Mouse (Mus musculus) kidney, postnatal 0 days (tissue): ENCODE results near the gene S1pr4. TPM values are rescaled to one million over a fixed set of nuclear protein-coding genes. Genes with fewer than 3 reads are reported as not detected.

ENCODE experiments used
- ATAC-seq: fragments of 200-750 bp; cut with Nextera tagmentation; replicated peaks from 2 replicates; pipeline ENCODE4 v1.8.0; 2017; ENCODE audit warnings: low read depth, moderate number of reproducible peaks, moderate TSS enrichment, moderate library complexity; ENCODE audit not compliant: low FRiP score
- DNase-seq: peaks from one replicate; pipeline ENCODE4 v3.0.0-alpha.2; 2016; ENCODE audit warnings: low spot score
- H3K27ac ChIP-seq: fragments of 300-500 bp; sonication (generic); 2 replicates; pipeline ENCODE4 v1.5.1; 2014; ENCODE audit warnings: mild to moderate bottlenecking
- H3K27me3 ChIP-seq: fragments of 300-500 bp; sonication (generic); 2 replicates; pipeline ENCODE4 v1.6.1; 2014; ENCODE audit warnings: low read length, mixed read lengths; ENCODE audit not compliant: insufficient read depth
- H3K36me3 ChIP-seq: fragments of 300-500 bp; sonication (generic); 2 replicates; pipeline ENCODE4 v1.6.1; 2014; ENCODE audit warnings: low read length, mixed read lengths; ENCODE audit not compliant: insufficient read depth
- H3K4me1 ChIP-seq: fragments of 300-500 bp; sonication (generic); replicated peaks from 2 replicates; pipeline ENCODE4 v1.6.1; 2014; ENCODE audit warnings: antibody characterized with exemption, low read length, mixed read lengths; ENCODE audit not compliant: insufficient read depth
- H3K4me2 ChIP-seq: fragments of 300-500 bp; sonication (generic); 2 replicates; pipeline ENCODE4 v1.6.1; 2014; ENCODE audit warnings: mild to moderate bottlenecking, low read length, moderate library complexity, mixed read lengths
- H3K4me3 ChIP-seq: fragments of 300-500 bp; sonication (generic); replicated peaks from 2 replicates; pipeline ENCODE4 v1.5.1; 2014; ENCODE audit warnings: low read depth, low read length
- H3K9ac ChIP-seq: fragments of 300-500 bp; sonication (generic); 2 replicates; pipeline ENCODE4 v1.6.1; 2014; ENCODE audit warnings: low read depth, low read length
- H3K9me3 ChIP-seq: fragments of 300-500 bp; sonication (generic); replicated peaks from 2 replicates; pipeline ENCODE4 v1.6.1; 2016; ENCODE audit warnings: low read length, inconsistent platforms, mixed read lengths
- CTCF ChIP-seq: IDR thresholded peaks from 2 replicates; pipeline ENCODE4 v1.5.1; 2016; ENCODE audit warnings: antibody characterized with exemption, low read depth, mild to moderate bottlenecking, moderate library complexity
- WGBS: fragments of 180-500 bp; shearing (Covaris S2); extraction: QIAGEN DNeasy Blood & Tissue Kit; methylation state at CpG from one replicate; pipeline ENCODE4 v1.1.7; 2014; 5-methylcytosine and 5-hydroxymethylcytosine counted together
- polyA plus RNA-seq: library from polyadenylated mRNA; unstranded; fragments of >200 nt; fragmentation: Nextera tagmentation; extraction: Ambion mirVana; gene quantifications from 2 replicates; pipeline ENCODE4 v1.2.1, GENCODE M21; 2015

The S1pr4 gene
- polyA plus RNA-seq, 1 experiment from 2014 or later: 1.7 TPM

GRCm38 (mm10) chr10:81510246-81510810, 10.4 kb upstream of the S1pr4 start:
- no peak overlapping the region for H3K27ac ChIP-seq
- no peak for ATAC-seq

GRCm38 (mm10) chr10:81507691-81508489, 8.0 kb upstream of the S1pr4 start:
- Histone ChIP-seq H3K9me3 (no peaks in the 10 kb centered on the region), H3K27me3 (no peaks in the 10 kb centered on the region), H3K9ac (no peak overlapping the region), H3K4me3 (no peak overlapping the region), H3K4me1 (no peaks in the 10 kb centered on the region), H3K27ac (no peak overlapping the region), H3K36me3 (no peaks in the 10 kb centered on the region), H3K4me2 (no peak overlapping the region)
- 73% methylated on average over 13 of the region's 13 CpGs for WGBS
- DNase-seq (no peak), ATAC-seq (no peak)
- TF ChIP-seq CTCF: no peak

More at GRCm38 (mm10) chr10:81510246-81510810, 10.4 kb upstream of the S1pr4 start:
- Histone ChIP-seq H3K4me1 (no peaks in the 10 kb centered on the region), H3K9me3 (no peaks in the 10 kb centered on the region), H3K4me2 (no peak overlapping the region), H3K27me3 (no peaks in the 10 kb centered on the region), H3K36me3 (no peaks in the 10 kb centered on the region), H3K9ac (no peak overlapping the region), H3K4me3 (no peak overlapping the region)
- no peak for DNase-seq
- WGBS: 76% methylated on average over 14 of the region's 14 CpGs
- no peak for TF ChIP-seq CTCF

- Histone ChIP-seq H3K9ac (no peak overlapping the region), H3K4me3 (no peak overlapping the region), H3K36me3 (no peaks in the 10 kb centered on the region), H3K4me2 (no peak overlapping the region), H3K27ac (no peak overlapping the region), H3K9me3 (no peaks in the 10 kb centered on the region), H3K27me3 (no peaks in the 10 kb centered on the region), H3K4me1 (no peaks in the 10 kb centered on the region)
- DNase-seq (no peak), ATAC-seq (no peak)
- 23% methylated on average over 6 of the region's 6 CpGs for WGBS
- no peak for TF ChIP-seq CTCF
These were observed 7.2 kb upstream of the S1pr4 start for GRCm38 (mm10) chr10:81507095-81507494.

- DNase-seq (no peak), ATAC-seq (no peak)
- no peaks in the 10 kb centered on the region for H3K4me1 ChIP-seq
- no peak overlapping the region for H3K9ac ChIP-seq
- no peaks in the 10 kb centered on the region for H3K27me3 ChIP-seq
- TF ChIP-seq CTCF: no peak
- H3K27ac ChIP-seq: no peak overlapping the region
- H3K4me3 ChIP-seq: no peak overlapping the region
- no peak overlapping the region for H3K4me2 ChIP-seq
- H3K9me3 ChIP-seq: no peaks in the 10 kb centered on the region
- no peaks in the 10 kb centered on the region for H3K36me3 ChIP-seq
- 73% methylated on average over 14 of the region's 15 CpGs for WGBS
These were observed 5.2 kb upstream of the S1pr4 start for GRCm38 (mm10) chr10:81505016-81505664.

GRCm38 (mm10) chr10:81502658-81503057, 2.7 kb upstream of the S1pr4 start:
- no peak overlapping the region for H3K27ac ChIP-seq
- H3K4me3 ChIP-seq: peak overlapping the region; percentile 23; the same call in 1 of the 2 replicates
- H3K36me3 ChIP-seq: no peaks in the 10 kb centered on the region
- 12% methylated on average over 36 of the region's 36 CpGs for WGBS
- peak overlapping the region; percentile 65 for H3K4me2 ChIP-seq
- H3K9me3 ChIP-seq: no peaks in the 10 kb centered on the region
- H3K9ac ChIP-seq: no peak overlapping the region
- TF ChIP-seq CTCF: peak; percentile 98
- DNase-seq (peak; percentile 71), ATAC-seq (0 out of 2 replicates have a peak, but pooled peaks have one; percentile 6)
- H3K27me3 ChIP-seq: no peaks in the 10 kb centered on the region
- no peaks in the 10 kb centered on the region for H3K4me1 ChIP-seq

- Histone ChIP-seq H3K4me1 (no peaks in the 10 kb centered on the region; the same call in 1 of the 2 replicates), H3K27me3 (no peaks in the 10 kb centered on the region), H3K9ac (no peak overlapping the region), H3K9me3 (no peaks in the 10 kb centered on the region), H3K27ac (no peak overlapping the region), H3K4me2 (no peak overlapping the region), H3K36me3 (no peaks in the 10 kb centered on the region), H3K4me3 (no peak overlapping the region)
- WGBS: 87% methylated on average over 5 of the region's 5 CpGs
- TF ChIP-seq CTCF: no peak
- ATAC-seq (no peak), DNase-seq (no peak)
These were observed 1.9 kb upstream of the S1pr4 start for GRCm38 (mm10) chr10:81501863-81502262.
